Mouse (Mus musculus) small intestine, adult 2 months (tissue): ENCODE results near the gene Ifitm1.

Source experiments
- CTCF ChIP-seq: fragments of 200-500 bp; IDR thresholded peaks from 2 replicates; pipeline ENCODE4 v1.5.1; 2012; ENCODE audit warnings: low read depth, mild to moderate bottlenecking, control low read depth, inconsistent platforms, low read length, moderate library complexity, mixed read lengths; ENCODE audit not compliant: insufficient replicate concordance, insufficient read length; ENCODE audit errors: extremely low read depth
- POLR2A ChIP-seq: fragments of 200-500 bp; IDR thresholded peaks from 2 replicates; pipeline ENCODE4 v1.6.1; 2012; ENCODE audit warnings: low read depth, mild to moderate bottlenecking, control low read depth, inconsistent platforms, low read length, moderate library complexity

DNA sequence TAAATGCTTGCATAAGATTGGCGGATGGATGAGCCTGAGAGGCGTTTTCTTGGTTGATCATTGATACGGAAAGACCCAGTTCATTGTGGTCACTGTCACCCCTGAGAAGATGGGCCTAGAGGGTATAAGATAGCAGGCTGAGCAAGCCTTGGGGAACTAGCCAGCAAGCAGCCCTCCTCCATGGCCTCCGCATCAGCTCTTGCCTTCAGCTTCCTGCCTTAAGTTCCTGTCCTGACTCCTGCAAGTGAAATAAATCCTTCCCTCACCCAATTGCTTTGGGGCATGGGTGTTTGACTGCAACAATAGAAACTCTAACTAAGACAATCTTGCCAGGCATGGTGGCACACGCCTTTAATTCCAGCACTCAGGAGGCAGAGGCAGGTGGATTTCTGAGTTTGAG lies 7.0 kb upstream of the Ifitm1 start:
- no peak for TF ChIP-seq CTCF
- TF ChIP-seq POLR2A, result no peak
